Mouse (Mus musculus) myocyte (in vitro differentiated cells): ENCODE measurements around the gene Sec24c.

Experiments
- MYOG ChIP-seq, 3 experiments: IDR thresholded peaks; one replicate each; pipeline ENCODE4 v1.6.1; 2011; ENCODE audit warnings: control low read depth in 2 of 3, low read depth in 2 of 3, mild to moderate bottlenecking in 2 of 3; ENCODE audit not compliant: insufficient read length in 2 of 3, control insufficient read depth in 1 of 3, insufficient read depth in 1 of 3
- POLR2A ChIP-seq: IDR thresholded peaks from one replicate; pipeline ENCODE4 v1.6.1; 2011; ENCODE audit warnings: low read depth, mild to moderate bottlenecking, control low read depth, moderate library complexity; ENCODE audit not compliant: insufficient read length
- POLR2AphosphoS2 ChIP-seq: IDR thresholded peaks from one replicate; pipeline ENCODE4 v1.6.1; 2011; ENCODE audit warnings: low read depth, control low read depth; ENCODE audit not compliant: insufficient read length
- USF1 ChIP-seq: IDR thresholded peaks from one replicate; pipeline ENCODE4 v1.6.1; 2011; ENCODE audit warnings: low read depth, mild to moderate bottlenecking, control low read depth, moderate library complexity

DNA sequence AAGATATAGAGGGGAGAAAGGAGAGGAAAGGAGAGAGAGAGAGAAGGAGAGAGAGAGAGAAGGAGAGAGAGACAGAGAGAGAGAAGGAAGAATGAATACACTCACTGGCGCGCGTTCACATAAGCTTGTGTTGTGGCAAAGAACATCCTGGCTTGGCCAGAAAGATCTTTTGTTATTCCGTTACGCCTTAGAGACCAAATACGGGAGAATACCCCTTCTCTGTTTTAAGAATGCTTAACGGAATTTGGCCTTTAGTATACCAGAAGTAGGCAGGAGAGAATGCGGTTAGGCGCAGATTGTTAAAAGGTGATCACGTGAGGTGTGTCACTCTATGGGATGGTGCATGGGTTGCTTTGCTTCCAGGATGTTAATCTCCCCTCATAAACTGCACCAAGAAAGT, 34.1 kb downstream of the Sec24c start:
- TF ChIP-seq MYOG (IDR thresholded peaks at IDR 0.05; ENCODE audit: control insufficient read depth in 1 of 3, insufficient read depth in 1 of 3, insufficient read length in 2 of 3, low read depth in 2 of 3) (no peak), POLR2A (no peak), USF1 (peak; percentile 86), POLR2AphosphoS2 (no peak)
